Mouse (Mus musculus) liver, embryonic 13.5 days (tissue): ENCODE measurements at regions not wholly inside any gene's neighbourhood (a gene's known extent, or its start where the extent isn't known, plus 50 kb on each side); places are given as distances from the start of the nearest gene placed in this dataset.

ENCODE experiments used
- ATAC-seq: fragments of 200-750 bp; cut with Nextera tagmentation; 2 replicates; pipeline ENCODE4 v1.8.0; 2017; ENCODE audit warnings: low read depth, mild to moderate bottlenecking, moderate number of reproducible peaks, moderate library complexity
- DNase-seq: peaks from one replicate; pipeline ENCODE4 v3.0.0; 2022
- H3K27ac ChIP-seq: fragments of 300-500 bp; sonication (generic); 2 replicates; pipeline ENCODE4 v1.5.1; 2015; ENCODE audit warnings: moderate library complexity, mild to moderate bottlenecking, inconsistent platforms
- H3K27me3 ChIP-seq: fragments of 300-500 bp; sonication (generic); 2 replicates; pipeline ENCODE4 v1.6.1; 2015; ENCODE audit warnings: mild to moderate bottlenecking, inconsistent platforms
- H3K36me3 ChIP-seq: fragments of 300-500 bp; sonication (generic); 2 replicates; pipeline ENCODE4 v1.6.1; 2015; ENCODE audit warnings: mild to moderate bottlenecking, inconsistent platforms
- H3K4me1 ChIP-seq: fragments of 300-500 bp; sonication (generic); replicated peaks from 2 replicates; pipeline ENCODE4 v1.6.1; 2015; ENCODE audit warnings: inconsistent platforms
- H3K4me2 ChIP-seq: fragments of 300-500 bp; sonication (generic); 2 replicates; pipeline ENCODE4 v1.6.1; 2015; ENCODE audit warnings: inconsistent platforms, mild to moderate bottlenecking, moderate library complexity
- H3K4me3 ChIP-seq: fragments of 300-500 bp; sonication (generic); replicated peaks from 2 replicates; pipeline ENCODE4 v1.5.1; 2015; ENCODE audit warnings: mild to moderate bottlenecking, inconsistent platforms
- H3K9ac ChIP-seq: fragments of 300-500 bp; sonication (generic); 2 replicates; pipeline ENCODE4 v1.6.1; 2015; ENCODE audit warnings: mild to moderate bottlenecking, inconsistent platforms
- H3K9me3 ChIP-seq: fragments of 300-500 bp; sonication (generic); replicated peaks from 2 replicates; pipeline ENCODE4 v1.6.1; 2016; ENCODE audit warnings: inconsistent platforms
- WGBS: fragments of 180-500 bp; shearing (Covaris S2); methylation state at CpG from one replicate; pipeline ENCODE4 v1.1.7; 2015; ENCODE audit not compliant: insufficient replicate concordance; 5-methylcytosine and 5-hydroxymethylcytosine counted together

- ATAC-seq (no peak), DNase-seq (no peak)
- H3K27me3 ChIP-seq: no peaks in the 10 kb centered on the region
- no peak overlapping the region for H3K4me2 ChIP-seq
- 74% methylated on average over 10 of the region's 10 CpGs for WGBS
- no peak overlapping the region for H3K9ac ChIP-seq
- H3K4me3 ChIP-seq: no peak overlapping the region
- no peak overlapping the region for H3K27ac ChIP-seq
- H3K9me3 ChIP-seq: peaks cover 26% of the 10 kb centered on the region
- H3K36me3 ChIP-seq: no peaks in the 10 kb centered on the region
- H3K4me1 ChIP-seq: peaks cover 6% of the 10 kb centered on the region
Observed at GRCm38 (mm10) chr4:153321085-153321484, 161.5 kb downstream of the Ajap1 start.

- no peaks in the 10 kb centered on the region for H3K36me3 ChIP-seq
- H3K4me1 ChIP-seq: peaks cover 6% of the 10 kb centered on the region
- no peak overlapping the region for H3K4me2 ChIP-seq
- peaks cover 29% of the 10 kb centered on the region for H3K9me3 ChIP-seq
- no peak overlapping the region for H3K4me3 ChIP-seq
- no peaks in the 10 kb centered on the region for H3K27me3 ChIP-seq
- DNase-seq: no peak
- WGBS: 70% methylated on average over 9 of the region's 9 CpGs
- ATAC-seq: no peak
- H3K9ac ChIP-seq: no peak overlapping the region
- no peak overlapping the region for H3K27ac ChIP-seq
Observed at GRCm38 (mm10) chr4:153320602-153321001, 162.0 kb downstream of the Ajap1 start.

- Histone ChIP-seq H3K4me1 (peaks cover 6% of the 10 kb centered on the region), H3K4me2 (peak overlapping the region; percentile 47), H3K36me3 (no peaks in the 10 kb centered on the region), H3K27me3 (no peaks in the 10 kb centered on the region), H3K27ac (peak overlapping the region; percentile 79), H3K9me3 (peaks cover 36% of the 10 kb centered on the region), H3K9ac (peak overlapping the region; percentile 47; the same call in 1 of the 2 replicates), H3K4me3 (peak overlapping the region; percentile 45)
- ATAC-seq: peak; percentile 96
- DNase-seq: peak; percentile 84
- 31% methylated on average over 16 of the region's 16 CpGs for WGBS
Observed at GRCm38 (mm10) chr4:153316964-153317724, 165.5 kb downstream of the Ajap1 start.

GRCm38 (mm10) chr4:153316519-153316918, 166.1 kb downstream of the Ajap1 start:
- H3K27me3 ChIP-seq: no peaks in the 10 kb centered on the region
- peak overlapping the region; percentile 79 for H3K27ac ChIP-seq
- peak; percentile 49 for ATAC-seq

GRCm38 (mm10) chr4:153313961-153314360, 168.7 kb downstream of the Ajap1 start:
- H3K27ac ChIP-seq: no peak overlapping the region
- DNase-seq: no peak
- H3K4me3 ChIP-seq: no peak overlapping the region
- ATAC-seq: no peak
- no peaks in the 10 kb centered on the region for H3K27me3 ChIP-seq
- H3K4me1 ChIP-seq: peaks cover 20% of the 10 kb centered on the region
- peaks cover 18% of the 10 kb centered on the region; the same call in 1 of the 2 replicates for H3K9me3 ChIP-seq
- no peak overlapping the region for H3K4me2 ChIP-seq
- WGBS: 77% methylated on average over 12 of the region's 12 CpGs
- H3K36me3 ChIP-seq: no peaks in the 10 kb centered on the region
- H3K9ac ChIP-seq: no peak overlapping the region

More at GRCm38 (mm10) chr4:153316519-153316918, 166.1 kb downstream of the Ajap1 start:
- Histone ChIP-seq H3K9me3 (peaks cover 30% of the 10 kb centered on the region), H3K4me1 (peaks cover 7% of the 10 kb centered on the region), H3K36me3 (no peaks in the 10 kb centered on the region), H3K9ac (peak overlapping the region; percentile 47; the same call in 1 of the 2 replicates), H3K4me2 (peak overlapping the region; percentile 47), H3K4me3 (peak overlapping the region; percentile 45)
- 67% methylated on average over 4 of the region's 4 CpGs for WGBS
- no peak for DNase-seq

GRCm38 (mm10) chr4:153311574-153311973, 171.0 kb downstream of the Ajap1 start:
- Histone ChIP-seq H3K9ac (no peak overlapping the region), H3K9me3 (peaks cover 18% of the 10 kb centered on the region; the same call in 1 of the 2 replicates), H3K4me3 (no peak overlapping the region), H3K36me3 (no peaks in the 10 kb centered on the region), H3K4me1 (peaks cover 16% of the 10 kb centered on the region), H3K4me2 (no peak overlapping the region), H3K27ac (peak overlapping the region; percentile 36; the same call in 1 of the 2 replicates), H3K27me3 (no peaks in the 10 kb centered on the region)
- ATAC-seq: no peak
- no peak for DNase-seq
- WGBS: 61% methylated on average over 5 of the region's 5 CpGs

GRCm38 (mm10) chr4:153310641-153311040, 172.0 kb downstream of the Ajap1 start:
- peak; percentile 93 for ATAC-seq
- Histone ChIP-seq H3K4me2 (no peak overlapping the region), H3K27ac (peak overlapping the region; percentile 75)

GRCm38 (mm10) chr4:153303521-153303920, 179.1 kb downstream of the Ajap1 start:
- no peaks in the 10 kb centered on the region for H3K36me3 ChIP-seq
- no peak overlapping the region for H3K4me3 ChIP-seq
- H3K27me3 ChIP-seq: no peaks in the 10 kb centered on the region
- WGBS: 68% methylated on average over 5 of the region's 5 CpGs
- no peak overlapping the region for H3K27ac ChIP-seq
- no peak overlapping the region for H3K9ac ChIP-seq
- no peaks in the 10 kb centered on the region for H3K4me1 ChIP-seq
- ATAC-seq: no peak
- no peak overlapping the region for H3K4me2 ChIP-seq
- 0 out of 2 replicates have a peak, but pooled peaks cover 14% of the 10 kb centered on the region for H3K9me3 ChIP-seq
- no peak for DNase-seq

More at GRCm38 (mm10) chr4:153310641-153311040, 172.0 kb downstream of the Ajap1 start:
- Histone ChIP-seq H3K9ac (no peak overlapping the region), H3K4me3 (no peak overlapping the region), H3K27me3 (no peaks in the 10 kb centered on the region), H3K4me1 (peaks cover 16% of the 10 kb centered on the region), H3K9me3 (peaks cover 16% of the 10 kb centered on the region; the same call in 1 of the 2 replicates), H3K36me3 (no peaks in the 10 kb centered on the region)
- WGBS: 30% methylated on average over 2 of the region's 2 CpGs
- peak; percentile 56 for DNase-seq

GRCm38 (mm10) chr4:153302855-153303254, 179.8 kb downstream of the Ajap1 start:
- ATAC-seq: no peak
- DNase-seq: no peak
- WGBS: 76% methylated on average over 4 of the region's 4 CpGs

GRCm38 (mm10) chr4:153298277-153298676, 184.3 kb downstream of the Ajap1 start:
- WGBS: 66% methylated on average over 5 of the region's 5 CpGs
- Histone ChIP-seq H3K36me3 (no peaks in the 10 kb centered on the region), H3K4me3 (no peak overlapping the region), H3K9me3 (peaks cover 13% of the 10 kb centered on the region; the same call in 1 of the 2 replicates), H3K27ac (no peak overlapping the region), H3K4me2 (no peak overlapping the region), H3K9ac (no peak overlapping the region), H3K4me1 (no peaks in the 10 kb centered on the region), H3K27me3 (no peaks in the 10 kb centered on the region)
- no peak for DNase-seq
- ATAC-seq: no peak

More at GRCm38 (mm10) chr4:153302855-153303254, 179.8 kb downstream of the Ajap1 start:
- peaks cover 20% of the 10 kb centered on the region; the same call in 1 of the 2 replicates for H3K9me3 ChIP-seq
- no peaks in the 10 kb centered on the region for H3K27me3 ChIP-seq
- H3K9ac ChIP-seq: no peak overlapping the region
- H3K27ac ChIP-seq: no peak overlapping the region
- H3K4me2 ChIP-seq: no peak overlapping the region
- H3K36me3 ChIP-seq: no peaks in the 10 kb centered on the region
- no peak overlapping the region for H3K4me3 ChIP-seq
- no peaks in the 10 kb centered on the region for H3K4me1 ChIP-seq

- ATAC-seq (no peak), DNase-seq (no peak)
- Histone ChIP-seq H3K9ac (no peak overlapping the region), H3K4me1 (no peaks in the 10 kb centered on the region), H3K27me3 (no peaks in the 10 kb centered on the region), H3K36me3 (no peaks in the 10 kb centered on the region), H3K27ac (no peak overlapping the region), H3K4me3 (no peak overlapping the region), H3K4me2 (no peak overlapping the region), H3K9me3 (peaks cover 14% of the 10 kb centered on the region; the same call in 1 of the 2 replicates)
- WGBS: 68% methylated on average over 6 of the region's 6 CpGs
Observed at GRCm38 (mm10) chr4:153294828-153295227, 187.8 kb downstream of the Ajap1 start.
